Mouse (Mus musculus) embryonic facial prominence, embryonic 13.5 days (tissue): ENCODE data around the gene Ddx19a. TPM values are rescaled to one million over a fixed set of nuclear protein-coding genes. Genes with fewer than 3 reads are reported as not detected.
"Not testable (repeated sequence)": the region's sequence is repeated elsewhere in the genome, so short reads cannot be mapped to it uniquely, and the experiment has no call there.

Source experiments
- ATAC-seq: fragments of 200-750 bp; cut with Nextera tagmentation; 2 replicates; pipeline ENCODE4 v1.8.0; 2017; ENCODE audit warnings: low read depth; ENCODE audit not compliant: insufficient number of reproducible peaks, insufficient read depth, low FRiP score, low TSS enrichment
- H3K27ac ChIP-seq: fragments of 300-500 bp; sonication (generic); 2 replicates; pipeline ENCODE4 v1.5.1; 2015; ENCODE audit warnings: moderate library complexity, mild to moderate bottlenecking, inconsistent platforms
- H3K27me3 ChIP-seq: fragments of 300-500 bp; sonication (generic); 2 replicates; pipeline ENCODE4 v1.6.1; 2015; ENCODE audit warnings: mild to moderate bottlenecking, inconsistent platforms
- H3K36me3 ChIP-seq: fragments of 300-500 bp; sonication (generic); 2 replicates; pipeline ENCODE4 v1.6.1; 2015; ENCODE audit warnings: mild to moderate bottlenecking, inconsistent platforms
- H3K4me1 ChIP-seq: fragments of 300-500 bp; sonication (generic); 2 replicates; pipeline ENCODE4 v1.6.1; 2015; ENCODE audit warnings: inconsistent platforms
- H3K4me2 ChIP-seq: fragments of 300-500 bp; sonication (generic); 2 replicates; pipeline ENCODE4 v1.6.1; 2015; ENCODE audit warnings: moderate library complexity, mild to moderate bottlenecking, inconsistent platforms
- H3K4me3 ChIP-seq: fragments of 300-500 bp; sonication (generic); 2 replicates; pipeline ENCODE4 v1.5.1; 2015; ENCODE audit warnings: mild to moderate bottlenecking, inconsistent platforms
- H3K9ac ChIP-seq: fragments of 300-500 bp; sonication (generic); 2 replicates; pipeline ENCODE4 v1.6.1; 2015; ENCODE audit warnings: mild to moderate bottlenecking, inconsistent platforms
- H3K9me3 ChIP-seq: fragments of 300-500 bp; sonication (generic); 2 replicates; pipeline ENCODE4 v1.6.1; 2016; ENCODE audit warnings: inconsistent platforms
- WGBS: fragments of 180-500 bp; shearing (Covaris S2); methylation state at CpG from one replicate; pipeline ENCODE4 v1.1.7; 2015; ENCODE audit warnings: mixed read lengths; 5-methylcytosine and 5-hydroxymethylcytosine counted together
- polyA plus RNA-seq: library from polyadenylated mRNA; unstranded; fragments of >200 nt; fragmentation: Nextera tagmentation; extraction: Ambion mirVana; gene quantifications from 2 replicates; pipeline ENCODE4 v1.2.1, GENCODE M21; 2015

Ddx19a gene
- polyA plus RNA-seq, 1 experiment from 2014 or later, result 15.6 TPM

- Histone ChIP-seq H3K27ac (no peak overlapping the region), H3K9ac (no peak overlapping the region), H3K4me1 (peaks cover 12% of the 10 kb centered on the region; the same call in 1 of the 2 replicates), H3K36me3 (peaks cover 24% of the 10 kb centered on the region), H3K4me3 (no peak overlapping the region), H3K27me3 (no peaks in the 10 kb centered on the region), H3K9me3 (no peaks in the 10 kb centered on the region), H3K4me2 (no peak overlapping the region)
- 79% methylated on average over 17 of the region's 17 CpGs for WGBS
- ATAC-seq, result no peak
Observed at GRCm38 (mm10) chr8:110950065-110950484, 47.5 kb downstream of the Ddx19a start.

GRCm38 (mm10) chr8:110945716-110946115 is 51.9 kb downstream of the Ddx19a start:
- Histone ChIP-seq H3K27me3 (no peaks in the 10 kb centered on the region), H3K4me3 (no peak overlapping the region), H3K27ac (no peak overlapping the region), H3K9me3 (no peaks in the 10 kb centered on the region), H3K36me3 (peaks cover 18% of the 10 kb centered on the region; the same call in 1 of the 2 replicates), H3K4me2 (no peak overlapping the region), H3K4me1 (peaks cover 25% of the 10 kb centered on the region; the same call in 1 of the 2 replicates), H3K9ac (no peak overlapping the region)
- no peak for ATAC-seq
- WGBS, result 80% methylated on average over 4 of the region's 4 CpGs

- Histone ChIP-seq H3K27ac (no peak overlapping the region), H3K4me2 (no peak overlapping the region), H3K9me3 (no peaks in the 10 kb centered on the region), H3K9ac (no peak overlapping the region), H3K4me3 (no peak overlapping the region), H3K36me3 (peaks cover 18% of the 10 kb centered on the region; the same call in 1 of the 2 replicates), H3K4me1 (peaks cover 19% of the 10 kb centered on the region; the same call in 1 of the 2 replicates), H3K27me3 (no peaks in the 10 kb centered on the region)
- ATAC-seq, result no peak
- 89% methylated on average over 7 of the region's 7 CpGs for WGBS
Observed at GRCm38 (mm10) chr8:110944276-110944876, 53.2 kb downstream of the Ddx19a start.

- Histone ChIP-seq H3K27ac (peak overlapping the region; percentile 48; the same call in 1 of the 2 replicates), H3K9me3 (no peaks in the 10 kb centered on the region), H3K9ac (no peak overlapping the region), H3K4me1 (peaks cover 31% of the 10 kb centered on the region), H3K36me3 (peaks cover 6% of the 10 kb centered on the region; the same call in 1 of the 2 replicates), H3K27me3 (no peaks in the 10 kb centered on the region), H3K4me2 (peak overlapping the region; percentile 2; the same call in 1 of the 2 replicates), H3K4me3 (no peak overlapping the region)
- ATAC-seq, result no peak
- WGBS, result 70% methylated on average over 10 of the region's 10 CpGs
Observed at GRCm38 (mm10) chr8:110941453-110941948, 56.1 kb downstream of the Ddx19a start.

GRCm38 (mm10) chr8:110940682-110941452 is 56.7 kb downstream of the Ddx19a start:
- no peaks in the 10 kb centered on the region for H3K9me3 ChIP-seq
- WGBS, result 88% methylated on average over 15 of the region's 15 CpGs
- H3K9ac ChIP-seq, result no peak overlapping the region
- no peak for ATAC-seq
- H3K27ac ChIP-seq, result peak overlapping the region; percentile 48
- H3K4me3 ChIP-seq, result no peak overlapping the region
- peak overlapping the region; percentile 2; the same call in 1 of the 2 replicates for H3K4me2 ChIP-seq
- H3K27me3 ChIP-seq, result no peaks in the 10 kb centered on the region
- peaks cover 6% of the 10 kb centered on the region; the same call in 1 of the 2 replicates for H3K36me3 ChIP-seq
- H3K4me1 ChIP-seq, result peaks cover 28% of the 10 kb centered on the region

- ATAC-seq, result no peak
- H3K36me3 ChIP-seq, result peaks cover 10% of the 10 kb centered on the region; the same call in 1 of the 2 replicates
- no peak overlapping the region for H3K4me2 ChIP-seq
- H3K9ac ChIP-seq, result no peak overlapping the region
- H3K9me3 ChIP-seq, result no peaks in the 10 kb centered on the region
- WGBS, result 55% methylated on average over 6 of the region's 6 CpGs
- no peak overlapping the region for H3K4me3 ChIP-seq
- H3K27me3 ChIP-seq, result no peaks in the 10 kb centered on the region
- peak overlapping the region; percentile 63 for H3K27ac ChIP-seq
- H3K4me1 ChIP-seq, result peaks cover 26% of the 10 kb centered on the region
Observed at GRCm38 (mm10) chr8:110938882-110939589, 58.6 kb downstream of the Ddx19a start.

GRCm38 (mm10) chr8:110936217-110936616 is 61.4 kb downstream of the Ddx19a start:
- H3K9me3 ChIP-seq, result no peaks in the 10 kb centered on the region
- H3K4me3 ChIP-seq, result no peak overlapping the region
- H3K27me3 ChIP-seq, result no peaks in the 10 kb centered on the region
- peaks cover 16% of the 10 kb centered on the region for H3K4me1 ChIP-seq
- no peak for ATAC-seq
- no peak overlapping the region for H3K9ac ChIP-seq
- H3K27ac ChIP-seq, result no peak overlapping the region
- 93% methylated on average over 12 of the region's 12 CpGs for WGBS
- H3K4me2 ChIP-seq, result no peak overlapping the region
- peaks cover 19% of the 10 kb centered on the region for H3K36me3 ChIP-seq

- no peak overlapping the region for H3K9ac ChIP-seq
- ATAC-seq, result no peak
- H3K36me3 ChIP-seq, result peaks cover 25% of the 10 kb centered on the region
- H3K4me2 ChIP-seq, result no peak overlapping the region
- peaks cover 6% of the 10 kb centered on the region for H3K4me1 ChIP-seq
- H3K27ac ChIP-seq, result no peak overlapping the region
- no peaks in the 10 kb centered on the region for H3K9me3 ChIP-seq
- H3K27me3 ChIP-seq, result no peaks in the 10 kb centered on the region
- H3K4me3 ChIP-seq, result no peak overlapping the region
- 89% methylated on average over 2 of the region's 2 CpGs for WGBS
Observed at GRCm38 (mm10) chr8:110933272-110933671, 64.3 kb downstream of the Ddx19a start.

GRCm38 (mm10) chr8:110932444-110932843 is 65.2 kb downstream of the Ddx19a start:
- Histone ChIP-seq H3K9me3 (no peaks in the 10 kb centered on the region), H3K4me1 (peaks cover 6% of the 10 kb centered on the region; the same call in 1 of the 2 replicates), H3K4me2 (no peak overlapping the region), H3K27ac (no peak overlapping the region), H3K9ac (no peak overlapping the region), H3K36me3 (peaks cover 25% of the 10 kb centered on the region), H3K4me3 (no peak overlapping the region), H3K27me3 (no peaks in the 10 kb centered on the region)
- no peak for ATAC-seq
- WGBS, result 83% methylated on average over 3 of the region's 3 CpGs

GRCm38 (mm10) chr8:110931176-110931939 is 66.2 kb downstream of the Ddx19a start:
- H3K4me3 ChIP-seq, result no peak overlapping the region
- ATAC-seq, result no peak
- 76% methylated on average over 12 of the region's 12 CpGs for WGBS
- peaks cover 12% of the 10 kb centered on the region; the same call in 1 of the 2 replicates for H3K4me1 ChIP-seq
- H3K36me3 ChIP-seq, result peaks cover 28% of the 10 kb centered on the region
- H3K27ac ChIP-seq, result no peak overlapping the region
- H3K9ac ChIP-seq, result no peak overlapping the region
- H3K27me3 ChIP-seq, result no peaks in the 10 kb centered on the region
- H3K4me2 ChIP-seq, result no peak overlapping the region
- H3K9me3 ChIP-seq, result no peaks in the 10 kb centered on the region

GRCm38 (mm10) chr8:110929672-110930071 is 67.9 kb downstream of the Ddx19a start:
- 92% methylated on average over 8 of the region's 8 CpGs for WGBS
- not testable (repeated sequence) for H3K9ac ChIP-seq, H3K4me2 ChIP-seq, H3K27me3 ChIP-seq, H3K4me3 ChIP-seq, H3K9me3 ChIP-seq, H3K27ac ChIP-seq, ATAC-seq
- peaks cover 21% of the 10 kb centered on the region; the same call in 1 of the 2 replicates for H3K4me1 ChIP-seq
- peaks cover 29% of the 10 kb centered on the region for H3K36me3 ChIP-seq
